Mouse (Mus musculus) liver, embryonic 14.5 days (tissue): ENCODE measurements around the gene Rnf43. TPM values are rescaled to one million over a fixed set of nuclear protein-coding genes. Genes with fewer than 3 reads are reported as not detected.

Experiments
- ATAC-seq: fragments of 200-750 bp; cut with Nextera tagmentation; 2 replicates; pipeline ENCODE4 v1.8.0; 2017; ENCODE audit warnings: moderate number of reproducible peaks, mild to moderate bottlenecking, moderate library complexity; ENCODE audit not compliant: insufficient read depth
- DNase-seq, 3 experiments: peaks; one replicate each; pipeline ENCODE4 v3.0.0-alpha.2; 2012 to 2013; ENCODE audit warnings: low read depth in 3 of 3, low spot score in 3 of 3
- H3K27ac ChIP-seq: fragments of 300-500 bp; sonication (generic); 2 replicates; pipeline ENCODE4 v1.5.1; 2014; ENCODE audit warnings: moderate library complexity, mild to moderate bottlenecking, control low read depth, inconsistent platforms
- H3K27me3 ChIP-seq: fragments of 300-500 bp; sonication (generic); 2 replicates; pipeline ENCODE4 v1.6.1; 2014; ENCODE audit warnings: mild to moderate bottlenecking, low read length, moderate library complexity; ENCODE audit not compliant: control insufficient read depth, insufficient read depth
- H3K36me3 ChIP-seq: fragments of 300-500 bp; sonication (generic); replicated peaks from 2 replicates; pipeline ENCODE4 v1.6.1; 2014; ENCODE audit warnings: low read depth; ENCODE audit not compliant: control insufficient read depth, insufficient read depth
- H3K4me1 ChIP-seq, 2 experiments: fragments of 200-500 bp in 1 of 2; fragments of 300-500 bp in 1 of 2; sonication (generic) in 1 of 2; replicated peaks; 2 replicates each; pipeline ENCODE4 v1.6.1; 2012 to 2014; ENCODE audit warnings: antibody characterized with exemption in 1 of 2, inconsistent platforms in 1 of 2, low read length in 1 of 2; ENCODE audit not compliant: control insufficient read depth in 2 of 2, insufficient read depth in 2 of 2
- H3K4me2 ChIP-seq: fragments of 300-500 bp; sonication (generic); 2 replicates; pipeline ENCODE4 v1.6.1; 2014; ENCODE audit warnings: low read depth, mild to moderate bottlenecking, control low read depth, moderate library complexity
- H3K4me3 ChIP-seq, 2 experiments: fragments of 200-500 bp in 1 of 2; fragments of 300-500 bp in 1 of 2; sonication (generic) in 1 of 2; 2 replicates each; pipeline ENCODE4 v1.5.1; 2012 to 2014; ENCODE audit warnings: low read depth in 2 of 2, low read length in 2 of 2, mild to moderate bottlenecking in 2 of 2, control low read depth in 1 of 2, inconsistent platforms in 1 of 2, moderate library complexity in 1 of 2; ENCODE audit not compliant: insufficient read depth in 1 of 2
- H3K9ac ChIP-seq: fragments of 300-500 bp; sonication (generic); replicated peaks from 2 replicates; pipeline ENCODE4 v1.6.1; 2014; ENCODE audit warnings: mild to moderate bottlenecking, control low read depth, moderate library complexity
- H3K9me3 ChIP-seq: fragments of 300-500 bp; sonication (generic); 2 replicates; pipeline ENCODE4 v1.6.1; 2016; ENCODE audit warnings: low read length, mixed read lengths; ENCODE audit not compliant: control insufficient read depth
- CTCF ChIP-seq: IDR thresholded peaks from 2 replicates; pipeline ENCODE4 v1.5.1; 2016; ENCODE audit warnings: antibody characterized with exemption, low read depth, control low read depth
- EP300 ChIP-seq: IDR thresholded peaks from 2 replicates; pipeline ENCODE4 v1.6.1; 2016; ENCODE audit warnings: antibody characterized with exemption, low read depth
- WGBS: fragments of 180-500 bp; shearing (Covaris S2); extraction: QIAGEN DNeasy Blood & Tissue Kit; methylation state at CpG from one replicate; pipeline ENCODE4 v1.1.7; 2014; ENCODE audit not compliant: insufficient replicate concordance; 5-methylcytosine and 5-hydroxymethylcytosine counted together
- polyA plus RNA-seq, 2 experiments: library from polyadenylated mRNA; depleted of rRNA in 1 of 2; stranded (reverse) in 1 of 2; unstranded in 1 of 2; fragments of >200 nt; fragmentation: Nextera tagmentation in 1 of 2; extraction: Ambion mirVana in 1 of 2; gene quantifications; 2 replicates each; pipeline versions ENCODE4 v1.2.1 to v1.2.3; 2012 to 2014

Rnf43 gene
- 3.5 and 4.2 TPM in 2 replicates for polyA plus RNA-seq (2012; rRNA removed)
- polyA plus RNA-seq (2014; fragmentation: Nextera tagmentation; extraction: Ambion mirVana) = 4.5 and 5.0 TPM in 2 replicates

GRCm38 (mm10) chr11:87662407-87662806 is at the start of gene Rnf43:
Gene Rnf43 (plus strand): TSS chr11:87662722.
- Histone ChIP-seq H3K4me2 (peak within 1 kb of the TSS; percentile 60), H3K9me3 (no peaks in the 10 kb centered on the region), H3K9ac (peak within 1 kb of the TSS; percentile 33; the same call in 1 of the 2 replicates), H3K4me3 (peak within 1 kb of the TSS; percentile 38 to 48), H3K27ac (no peak within 1 kb of the TSS), H3K4me1 (peaks cover 0 to 6% of the 10 kb centered on the region in 2 experiments; a peak in 1 of 4 replicates), H3K27me3 (no peaks in the 10 kb centered on the region), H3K36me3 (no peaks in the 10 kb centered on the region)
- WGBS = under 1% methylated on average over 8 of the region's 8 CpGs
- ATAC-seq (peak; percentile 75), DNase-seq (peak; percentile 69 to 78 (median 72))
- 0 out of 2 replicates have a peak, but pooled peaks have one; percentile 30 for TF ChIP-seq EP300
- TF ChIP-seq CTCF = peak; percentile 92

- Histone ChIP-seq H3K36me3 (peaks cover 60% of the 10 kb centered on the region), H3K9me3 (no peaks in the 10 kb centered on the region; the same call in 1 of the 2 replicates), H3K27ac (no peak overlapping the region), H3K9ac (no peak overlapping the region), H3K4me1 (peaks cover 0 to 4% of the 10 kb centered on the region in 2 experiments; a peak in 2 of 4 replicates), H3K4me2 (no peak overlapping the region), H3K4me3 (no peak overlapping the region), H3K27me3 (no peaks in the 10 kb centered on the region)
- 76% methylated on average over 7 of the region's 7 CpGs for WGBS
- TF ChIP-seq EP300 = no peak
- no peak for TF ChIP-seq CTCF
- ATAC-seq (no peak), DNase-seq (no peak)
Measured at GRCm38 (mm10) chr11:87613972-87614371, 48.5 kb upstream of the Rnf43 start.

GRCm38 (mm10) chr11:87615551-87615950 is 47.0 kb upstream of the Rnf43 start:
- Histone ChIP-seq H3K27ac (no peak overlapping the region), H3K4me2 (no peak overlapping the region), H3K27me3 (no peaks in the 10 kb centered on the region), H3K9ac (no peak overlapping the region), H3K36me3 (peaks cover 58% of the 10 kb centered on the region), H3K4me1 (peaks cover 3 to 5% of the 10 kb centered on the region in 2 experiments), H3K4me3 (no peak overlapping the region), H3K9me3 (no peaks in the 10 kb centered on the region; the same call in 1 of the 2 replicates)
- ATAC-seq (no peak), DNase-seq (no peak)
- 85% methylated on average over 5 of the region's 5 CpGs for WGBS
- TF ChIP-seq EP300 (no peak), CTCF (no peak)

- Histone ChIP-seq H3K4me2 (no peak overlapping the region), H3K4me3 (no peak overlapping the region), H3K9me3 (no peaks in the 10 kb centered on the region; the same call in 1 of the 2 replicates), H3K9ac (no peak overlapping the region), H3K4me1 (peaks cover 3 to 6% of the 10 kb centered on the region in 2 experiments), H3K27me3 (no peaks in the 10 kb centered on the region), H3K27ac (no peak overlapping the region), H3K36me3 (peaks cover 54% of the 10 kb centered on the region)
- TF ChIP-seq CTCF (no peak), EP300 (no peak)
- 80% methylated on average over 2 of the region's 2 CpGs for WGBS
- DNase-seq (no peak), ATAC-seq (no peak)
Measured at GRCm38 (mm10) chr11:87615952-87616351, 46.6 kb upstream of the Rnf43 start.

GRCm38 (mm10) chr11:87616790-87617474 is 45.6 kb upstream of the Rnf43 start, which contains the start of gene Hsf5:
Gene Hsf5 (plus strand): TSS chr11:87617164.
- DNase-seq (no peak), ATAC-seq (no peak)
- TF ChIP-seq EP300 (no peak), CTCF (no peak)
- Histone ChIP-seq H3K9me3 (no peaks in the 10 kb centered on the region; the same call in 1 of the 2 replicates), H3K9ac (no peak within 1 kb of the TSS), H3K4me1 (peaks cover 3 to 6% of the 10 kb centered on the region in 2 experiments), H3K36me3 (peaks cover 47% of the 10 kb centered on the region), H3K4me2 (no peak within 1 kb of the TSS), H3K27me3 (no peaks in the 10 kb centered on the region), H3K27ac (no peak within 1 kb of the TSS), H3K4me3 (no peak within 1 kb of the TSS)
- WGBS = 93% methylated on average over 62 of the region's 69 CpGs
